Comparison of ENCODE assay signal across 9 mouse cellular contexts in the genomic region with DNA sequence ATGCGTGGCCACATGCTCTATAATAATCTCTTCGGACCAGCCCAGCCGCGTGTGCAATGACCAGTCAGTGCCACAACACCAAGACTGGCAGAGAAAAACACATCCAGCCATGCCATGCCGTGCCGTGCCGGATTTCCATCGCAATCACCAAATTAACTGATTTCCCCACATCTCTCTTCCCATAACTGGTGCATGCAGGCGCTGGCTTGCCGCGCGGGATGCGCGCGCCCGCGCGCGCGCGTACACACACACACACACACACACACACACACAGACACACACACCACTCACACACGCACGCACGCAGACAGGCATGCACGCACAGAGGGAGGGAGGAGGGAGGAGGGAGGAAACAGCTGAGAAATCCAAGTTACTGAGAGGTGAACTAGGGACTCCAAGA. TPM values are rescaled to one million over a fixed set of nuclear protein-coding genes. Genes with fewer than 3 reads are reported as not detected.
DNase-seq lines count a peak whose midpoint lies in the region; ATAC-seq lines count a peak whose summit lies in the region.
"Had no signal": no experiment of that assay in that cellular context is flagged by ENCODE, and none has a peak within 500 bp of the region (broad histone marks: within the 10 kb centered on the region; RNA-seq: fewer than 3 reads in every experiment).

No protein-coding gene starts in this region.

- WGBS in kidney, embryonic 15.5 days: 1% methylated on average over 25 of the region's 25 CpGs

- intact Hi-C loops in left cerebral cortex, postnatal 36 days (cut with DNase I): loop anchor here (10.0 kb wide), 4 partner anchors 143 to 1123 kb away; no protein-coding TSS in a partner anchor

- no peak for DNase-seq in kidney, postnatal 36 days
- peak; percentile 76 for DNase-seq in cerebellum, adult 8-10 months
- peak; percentile 65 to 66 for DNase-seq in left cerebral cortex, postnatal 36 days (ENCODE audit: low spot score in 2 of 2)
- peak; percentile 67 to 72 for DNase-seq in right cerebral cortex, adult 2 months (ENCODE audit: low spot score in 2 of 2)
- DNase-seq in spleen, postnatal 10 days (ENCODE audit: low spot score in 2 of 2): no peak

- H3K27ac ChIP-seq in kidney, embryonic 15.5 days: no peak overlapping the region

- peaks cover 17% of the 10 kb centered on the region for H3K4me1 ChIP-seq in kidney, embryonic 15.5 days

- ATAC-seq in kidney, embryonic 15.5 days (replicated peaks; ENCODE audit: low FRiP score): no peak
- ATAC-seq in frontal cortex, adult (ENCODE audit: low TSS enrichment): peak; percentile 21
- ATAC-seq in inflammation-experienced regulatory T-cells, adult 6 months: no peak

- H3K4me3 ChIP-seq in kidney, embryonic 15.5 days (replicated peaks): peak overlapping the region; percentile 38

- no peaks in the 10 kb centered on the region for H3K36me3 ChIP-seq in kidney, embryonic 15.5 days

- peak overlapping the region; percentile 64 for H3K4me2 ChIP-seq in kidney, embryonic 15.5 days

- H3K9me3 ChIP-seq in kidney, embryonic 15.5 days (replicated peaks): no peaks in the 10 kb centered on the region

- peaks cover 51% of the 10 kb centered on the region for H3K27me3 ChIP-seq in kidney, embryonic 15.5 days

- H3K9ac ChIP-seq in kidney, embryonic 15.5 days: no peak overlapping the region

RNA-seq across cellular contexts. Expression of a gene that starts 2.9 kb away (rescaled TPM):
- polyA plus RNA-seq in kidney, embryonic 15.5 days (2015; fragmentation: Nextera tagmentation; extraction: Ambion mirVana): 0.26 and 0.27 TPM in 2 replicates
- 100 to 1,000 TPM; 244 to 254 TPM for total RNA-seq in left cerebral cortex, postnatal 36 days (2021)
- polyA plus RNA-seq in inflammation-experienced regulatory T-cells, adult 6 months (2017; shearing (Covaris generic)): under 1 TPM in 1 of 3 experiments, not detected in 2; 0.04 TPM
- polyA plus RNA-seq: liver, embryonic 16.5 days had no signal

Comparison
In these comparisons a context has a peak if more than half of its experiments do, and no peak if none do; other contexts are left out.
1. DNase-seq: peak in cerebellum, adult 8-10 months (single experiment), left cerebral cortex, postnatal 36 days (2 of 2) and right cerebral cortex, adult 2 months (2 of 2); none in kidney, postnatal 36 days (0 of 2) and spleen, postnatal 10 days (0 of 2).